In genomic region chr11:90170014-90170320, GRCm38 (mm10) we compare ENCODE assay signal across 8 mouse cellular contexts. TPM values are rescaled to one million over a fixed set of nuclear protein-coding genes. Genes with fewer than 3 reads are reported as not detected.
DNase-seq lines count a peak whose midpoint lies in the region; ATAC-seq lines count a peak whose summit lies in the region.

No protein-coding gene starts in this region.

- WGBS in heart, embryonic 11.5 days (ENCODE audit: insufficient replicate concordance), result 2% methylated on average over 7 of the region's 7 CpGs
- 2% methylated on average over 7 of the region's 7 CpGs for WGBS in kidney, embryonic 15.5 days
- WGBS in liver, embryonic 12.5 days (ENCODE audit: insufficient replicate concordance), result 1% methylated on average over 7 of the region's 7 CpGs

- no peak overlapping the region for H3K9ac ChIP-seq in heart, embryonic 11.5 days (ENCODE audit: low read depth, low read length)
- H3K9ac ChIP-seq in kidney, embryonic 15.5 days, result no peak overlapping the region
- no peak overlapping the region for H3K9ac ChIP-seq in liver, embryonic 12.5 days

- peak overlapping the region; percentile 52 for H3K4me2 ChIP-seq in heart, embryonic 11.5 days
- peak overlapping the region; percentile 53 for H3K4me2 ChIP-seq in kidney, embryonic 15.5 days
- H3K4me2 ChIP-seq in liver, embryonic 12.5 days, result peak overlapping the region; percentile 14

- H3K36me3 ChIP-seq in heart, embryonic 11.5 days (ENCODE audit: control insufficient read depth, insufficient read depth, low read length), result no peaks in the 10 kb centered on the region
- H3K36me3 ChIP-seq in kidney, embryonic 15.5 days, result no peaks in the 10 kb centered on the region
- H3K36me3 ChIP-seq in liver, embryonic 12.5 days, result no peaks in the 10 kb centered on the region

- 0 out of 2 replicates have a peak, but pooled peaks have one; percentile 57 for ATAC-seq in heart, embryonic 11.5 days (replicated peaks; ENCODE audit: insufficient number of reproducible peaks, low FRiP score, low TSS enrichment)
- ATAC-seq in kidney, embryonic 15.5 days (replicated peaks; ENCODE audit: low FRiP score), result peak; percentile 88
- ATAC-seq in liver, embryonic 12.5 days, result peak; percentile 30; the same call in 1 of the 2 replicates

- DNase-seq in B cell, adult 2 months, result peak; percentile 23 to 27
- peak; percentile 50 to 51 for DNase-seq in adrenal gland, adult 18-20 months (ENCODE audit: low spot score in 2 of 2)
- peak; percentile 68 for DNase-seq in embryo, embryonic 11.5 days (ENCODE audit: low read depth, low spot score)
- DNase-seq in naive thymus-derived CD4-positive, alpha-beta T cell, adult 2 months (ENCODE audit: low read depth), result peak; percentile 15
- DNase-seq in spleen, postnatal 4 days (ENCODE audit: low spot score in 2 of 2), result no peak

- no peak overlapping the region for H3K27ac ChIP-seq in heart, embryonic 11.5 days (ENCODE audit: low read depth, low read length)
- H3K27ac ChIP-seq in kidney, embryonic 15.5 days, result no peak overlapping the region
- no peak overlapping the region for H3K27ac ChIP-seq in liver, embryonic 12.5 days

- H3K4me1 ChIP-seq in heart, embryonic 11.5 days (ENCODE audit: control insufficient read depth, insufficient read depth, low read length), result no peaks in the 10 kb centered on the region
- H3K4me1 ChIP-seq in kidney, embryonic 15.5 days, result no peaks in the 10 kb centered on the region
- H3K4me1 ChIP-seq in liver, embryonic 12.5 days, result no peaks in the 10 kb centered on the region

- peak overlapping the region; percentile 26; the same call in 1 of the 2 replicates for H3K4me3 ChIP-seq in heart, embryonic 11.5 days (ENCODE audit: low read depth, low read length)
- H3K4me3 ChIP-seq in kidney, embryonic 15.5 days (replicated peaks), result peak overlapping the region; percentile 26
- H3K4me3 ChIP-seq in liver, embryonic 12.5 days, result no peak overlapping the region; the same call in 1 of the 2 replicates

- no peaks in the 10 kb centered on the region for H3K27me3 ChIP-seq in heart, embryonic 11.5 days (ENCODE audit: control insufficient read depth, insufficient read depth, low read length)
- peaks cover 5% of the 10 kb centered on the region; the same call in 1 of the 2 replicates for H3K27me3 ChIP-seq in kidney, embryonic 15.5 days
- H3K27me3 ChIP-seq in liver, embryonic 12.5 days (replicated peaks), result no peaks in the 10 kb centered on the region; the same call in 1 of the 2 replicates

- H3K9me3 ChIP-seq in heart, embryonic 11.5 days (replicated peaks; ENCODE audit: control insufficient read depth, low read length), result no peaks in the 10 kb centered on the region
- H3K9me3 ChIP-seq in kidney, embryonic 15.5 days (replicated peaks), result no peaks in the 10 kb centered on the region
- no peaks in the 10 kb centered on the region for H3K9me3 ChIP-seq in liver, embryonic 12.5 days (replicated peaks)

RNA-seq across cellular contexts. Expression of gene Gm45716, which starts 17.5 kb away (rescaled TPM):
- total RNA-seq in adrenal gland, adult 18-20 months (2021), result 10 to 100 TPM in 1 of 2 experiments, 1 to 10 TPM in 1; 1.6 to 13.0 TPM
- 50.9 TPM in 2 replicates for polyA plus RNA-seq in heart, embryonic 11.5 days (2014; fragmentation: Nextera tagmentation; extraction: Ambion mirVana)
- 8.1 and 9.8 TPM in 2 replicates for polyA plus RNA-seq in kidney, embryonic 15.5 days (2015; fragmentation: Nextera tagmentation; extraction: Ambion mirVana)
- 3.0 and 3.4 TPM in 2 replicates for polyA plus RNA-seq in liver, embryonic 12.5 days (2016; fragmentation: Nextera tagmentation; extraction: Ambion mirVana)

Comparison
In these comparisons a context has a peak if more than half of its experiments do, and no peak if none do; other contexts are left out.
1. DNase-seq: peak in B cell, adult 2 months (2 of 2), adrenal gland, adult 18-20 months (2 of 2), embryo, embryonic 11.5 days (single experiment) and naive thymus-derived CD4-positive, alpha-beta T cell, adult 2 months (single experiment); none in spleen, postnatal 4 days (0 of 2).
2. ATAC-seq: peak in every context shown above with its lines; median percentile 88 in kidney, embryonic 15.5 days; 57 in heart, embryonic 11.5 days; 30 in liver, embryonic 12.5 days.
3. Peak in every context shown above with its lines, with median percentiles within 50 percentile points of each other: H3K4me2 ChIP-seq.